Comparison of ENCODE assay signal across 10 mouse cellular contexts in the genomic region with DNA sequence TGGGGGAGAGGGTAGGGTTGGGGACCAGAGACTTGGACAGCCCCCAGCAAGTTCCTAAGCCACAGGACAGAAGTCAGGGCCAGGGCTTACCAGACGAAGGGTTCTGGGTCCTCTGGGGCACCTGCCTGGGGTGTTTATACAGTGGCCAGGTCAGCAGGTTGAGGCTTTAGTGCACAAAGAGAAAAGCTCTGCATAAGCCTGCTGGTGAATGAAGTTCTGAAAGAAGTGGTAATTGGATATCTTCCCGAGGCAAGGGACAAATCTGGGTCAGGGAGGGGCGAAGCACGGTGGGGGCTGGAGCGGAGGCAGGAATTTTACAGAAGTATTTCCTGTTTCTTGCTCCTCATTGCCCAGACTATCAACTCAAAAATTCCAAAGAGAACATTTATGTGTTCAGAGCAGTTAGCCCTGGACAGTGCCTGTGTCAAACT. TPM values are rescaled to one million over a fixed set of nuclear protein-coding genes. Genes with fewer than 3 reads are reported as not detected.
A peak's percentile ranks its signal among the peaks of the same experiment; 100 is the strongest.
DNase-seq lines count a peak whose midpoint lies in the region; ATAC-seq and TF ChIP-seq lines count a peak whose summit lies in the region.
"Had no signal": no experiment of that assay in that cellular context is flagged by ENCODE, and none has a peak within 500 bp of the region (broad histone marks: within the 10 kb centered on the region; RNA-seq: fewer than 3 reads in every experiment).

No protein-coding gene starts in this region.

- H3K9ac ChIP-seq in lung, embryonic 16.5 days (ENCODE audit: low read length), result no peak overlapping the region
- no peak overlapping the region for H3K9ac ChIP-seq in midbrain, postnatal 0 days (replicated peaks; ENCODE audit: low read length, poor library complexity, severe bottlenecking)

- no peaks in the 10 kb centered on the region for H3K9me3 ChIP-seq in lung, embryonic 16.5 days (ENCODE audit: control insufficient read depth, low read length)
- H3K9me3 ChIP-seq in midbrain, postnatal 0 days (ENCODE audit: low read length), result no peaks in the 10 kb centered on the region

- TF ChIP-seq CTCF in midbrain, postnatal 0 days (IDR thresholded peaks at IDR 0.05), result no peak

- DNase-seq in gastrocnemius, adult 18-20 months (ENCODE audit: low spot score), result peak; percentile 50
- DNase-seq in kidney, adult 18-20 months, result peak; percentile 36
- DNase-seq in layer of hippocampus, adult 11-12 months (ENCODE audit: low spot score), result no peak
- no peak for DNase-seq in midbrain, postnatal 0 days (ENCODE audit: low spot score)
- DNase-seq in layer of hippocampus, adult 9-11 months, result no peak
- no peak for DNase-seq in ovary, adult 18-20 months (ENCODE audit: low spot score)
- DNase-seq: cerebellum, postnatal 14 days had no signal

- ATAC-seq in lung, embryonic 16.5 days (ENCODE audit: low read depth), result peak; percentile 74
- ATAC-seq in midbrain, postnatal 0 days (ENCODE audit: low FRiP score), result no peak

- no peaks in the 10 kb centered on the region for H3K4me1 ChIP-seq in brown adipose tissue, adult 24 weeks (ENCODE audit: control insufficient read depth, insufficient read depth, insufficient read length, low read length)
- H3K4me1 ChIP-seq in lung, embryonic 16.5 days (replicated peaks; ENCODE audit: control insufficient read depth, insufficient read depth, low read length), result peaks cover 15% of the 10 kb centered on the region
- H3K4me1 ChIP-seq in midbrain, postnatal 0 days (ENCODE audit: insufficient read depth, low read length), result no peaks in the 10 kb centered on the region

- no peak overlapping the region for H3K4me3 ChIP-seq in brown adipose tissue, adult 24 weeks (ENCODE audit: insufficient read depth, low read depth, low read length)
- no peak overlapping the region for H3K4me3 ChIP-seq in lung, embryonic 16.5 days (ENCODE audit: low read length)
- H3K4me3 ChIP-seq in midbrain, postnatal 0 days (ENCODE audit: low read depth, low read length), result no peak overlapping the region

- no peaks in the 10 kb centered on the region for H3K36me3 ChIP-seq in lung, embryonic 16.5 days (ENCODE audit: control insufficient read depth, insufficient read depth, low read length)
- no peaks in the 10 kb centered on the region for H3K36me3 ChIP-seq in midbrain, postnatal 0 days (ENCODE audit: insufficient read depth, low read length)

- no peak overlapping the region for H3K4me2 ChIP-seq in lung, embryonic 16.5 days (ENCODE audit: low read depth, low read length)
- H3K4me2 ChIP-seq in midbrain, postnatal 0 days (ENCODE audit: low read depth, low read length, poor library complexity, severe bottlenecking), result no peak overlapping the region

- peak overlapping the region; percentile 17; the same call in 1 of the 2 replicates for H3K27ac ChIP-seq in brown adipose tissue, adult 24 weeks (replicated peaks; ENCODE audit: low read depth, low read length)
- peak overlapping the region; percentile 65 for H3K27ac ChIP-seq in lung, embryonic 16.5 days (ENCODE audit: low read length)
- H3K27ac ChIP-seq in midbrain, postnatal 0 days (ENCODE audit: low read depth, low read length), result no peak overlapping the region

- 11% methylated on average over 5 of the region's 5 CpGs for WGBS in lung, embryonic 16.5 days
- 27% methylated on average over 5 of the region's 5 CpGs for WGBS in midbrain, postnatal 0 days

- H3K27me3 ChIP-seq in lung, embryonic 16.5 days (ENCODE audit: control insufficient read depth, insufficient read depth, low read depth, low read length), result no peaks in the 10 kb centered on the region
- H3K27me3 ChIP-seq in midbrain, postnatal 0 days (ENCODE audit: insufficient read depth, low read length), result no peaks in the 10 kb centered on the region

RNA-seq across cellular contexts. Expression of gene Foxi1, which starts 38.4 kb away (rescaled TPM):
- polyA plus RNA-seq in brown adipose tissue, adult 24 weeks (2012; ENCODE audit: insufficient read depth, insufficient read length, missing spikeins), result not detected in 2 replicates
- not detected for total RNA-seq in gastrocnemius, adult 18-20 months (2021)
- polyA plus RNA-seq in lung, embryonic 16.5 days (2015; fragmentation: Nextera tagmentation; extraction: Ambion mirVana), result not detected in 2 replicates
- total RNA-seq in midbrain, postnatal 0 days (2014; rRNA removed), result 0.05 TPM in 1 of 2 replicates, not detected in the other
- polyA plus RNA-seq in midbrain, postnatal 0 days (2015; fragmentation: Nextera tagmentation; extraction: Ambion mirVana), result not detected in 2 replicates
- total RNA-seq: layer of hippocampus, adult 18-20 months had no signal

Comparison
In these comparisons a context has a peak if more than half of its experiments do, and no peak if none do; other contexts are left out.
1. DNase-seq: peak in gastrocnemius, adult 18-20 months (single experiment) and kidney, adult 18-20 months (single experiment); none in layer of hippocampus, adult 11-12 months (single experiment), midbrain, postnatal 0 days (single experiment), layer of hippocampus, adult 9-11 months (single experiment) and ovary, adult 18-20 months (single experiment).